Mouse (Mus musculus) embryonic facial prominence, embryonic 14.5 days (tissue): Measurements from ENCODE around the gene Lonrf2. TPM values are rescaled to one million over a fixed set of nuclear protein-coding genes. Genes with fewer than 3 reads are reported as not detected.

ENCODE experiments used
- ATAC-seq: fragments of 200-750 bp; cut with Nextera tagmentation; 2 replicates; pipeline ENCODE4 v1.8.0; 2017; ENCODE audit warnings: low read depth, moderate number of reproducible peaks, moderate TSS enrichment
- DNase-seq: peaks from one replicate; pipeline ENCODE4 v3.0.0-alpha.2; 2015; ENCODE audit warnings: low spot score
- H3K27ac ChIP-seq: fragments of 300-500 bp; sonication (generic); replicated peaks from 2 replicates; pipeline ENCODE4 v1.5.1; 2014; ENCODE audit warnings: low read depth, mild to moderate bottlenecking, low read length, moderate library complexity
- H3K27me3 ChIP-seq: fragments of 300-500 bp; sonication (generic); replicated peaks from 2 replicates; pipeline ENCODE4 v1.6.1; 2014; ENCODE audit warnings: low read length; ENCODE audit not compliant: control insufficient read depth, insufficient read depth
- H3K36me3 ChIP-seq: fragments of 300-500 bp; sonication (generic); 2 replicates; pipeline ENCODE4 v1.6.1; 2014; ENCODE audit warnings: low read length, mixed read lengths; ENCODE audit not compliant: control insufficient read depth, insufficient read depth
- H3K4me1 ChIP-seq: fragments of 300-500 bp; sonication (generic); 2 replicates; pipeline ENCODE4 v1.6.1; 2014; ENCODE audit warnings: antibody characterized with exemption, low read length; ENCODE audit not compliant: control insufficient read depth, insufficient read depth
- H3K4me2 ChIP-seq: fragments of 300-500 bp; sonication (generic); 2 replicates; pipeline ENCODE4 v1.6.1; 2014; ENCODE audit warnings: low read depth, mild to moderate bottlenecking, low read length, moderate library complexity, mixed read lengths
- H3K4me3 ChIP-seq: fragments of 300-500 bp; sonication (generic); 2 replicates; pipeline ENCODE4 v1.5.1; 2014; ENCODE audit warnings: low read depth, mild to moderate bottlenecking, low read length
- H3K9ac ChIP-seq: fragments of 300-500 bp; sonication (generic); 2 replicates; pipeline ENCODE4 v1.6.1; 2014; ENCODE audit warnings: low read depth, mild to moderate bottlenecking, low read length, moderate library complexity, mixed read lengths
- H3K9me3 ChIP-seq: fragments of 300-500 bp; sonication (generic); 2 replicates; pipeline ENCODE4 v1.6.1; 2016; ENCODE audit warnings: low read length; ENCODE audit not compliant: control insufficient read depth
- WGBS: fragments of 180-500 bp; shearing (Covaris S2); extraction: QIAGEN DNeasy Blood & Tissue Kit; methylation state at CpG from one replicate; pipeline ENCODE4 v1.1.7; 2014; 5-methylcytosine and 5-hydroxymethylcytosine counted together
- polyA plus RNA-seq: library from polyadenylated mRNA; unstranded; fragments of >200 nt; fragmentation: Nextera tagmentation; extraction: Ambion mirVana; gene quantifications from 2 replicates; pipeline ENCODE4 v1.2.1, GENCODE M21; 2014

The Lonrf2 gene
- polyA plus RNA-seq, 1 experiment from 2014 or later = 3.1 TPM

- H3K27ac ChIP-seq = no peak overlapping the region; the same call in 1 of the 2 replicates
- H3K4me2 ChIP-seq = no peak overlapping the region
- peak; percentile 48 for DNase-seq
- H3K9me3 ChIP-seq = no peaks in the 10 kb centered on the region
- no peaks in the 10 kb centered on the region for H3K36me3 ChIP-seq
- no peak overlapping the region for H3K4me3 ChIP-seq
- H3K4me1 ChIP-seq = peaks cover 20% of the 10 kb centered on the region
- no peak overlapping the region for H3K9ac ChIP-seq
- no peak for ATAC-seq
- H3K27me3 ChIP-seq = no peaks in the 10 kb centered on the region
- 37% methylated on average over 5 of the region's 5 CpGs for WGBS
Observed at GRCm38 (mm10) chr1:38757791-38758403, 78.6 kb downstream of the Lonrf2 start.

DNA sequence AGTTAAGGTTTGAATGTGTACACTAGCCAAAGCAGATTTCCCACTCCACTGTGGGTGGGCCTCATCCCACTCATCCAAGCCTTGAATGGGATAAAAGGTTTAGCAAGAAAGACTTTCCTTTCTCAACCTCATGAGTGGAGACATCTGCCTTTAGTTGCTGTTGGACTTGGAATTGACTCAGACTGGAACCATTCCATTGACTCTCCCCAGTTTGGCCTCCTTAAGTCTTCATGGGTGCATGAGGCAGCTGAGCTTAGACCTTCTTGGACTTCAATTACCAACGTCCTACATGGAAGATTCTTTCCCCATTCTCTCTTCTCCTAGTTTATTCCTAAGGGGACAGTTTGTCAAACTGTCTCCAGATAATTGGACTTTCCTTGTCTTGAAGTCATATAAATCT lies 92.6 kb downstream of the Lonrf2 start:
- WGBS = 63% methylated on average over 1 of the region's 1 CpGs
- H3K4me2 ChIP-seq = no peak overlapping the region
- DNase-seq = no peak
- H3K27me3 ChIP-seq = no peaks in the 10 kb centered on the region
- H3K9me3 ChIP-seq = no peaks in the 10 kb centered on the region
- no peak overlapping the region for H3K27ac ChIP-seq
- no peak overlapping the region for H3K4me3 ChIP-seq
- no peak for ATAC-seq
- H3K36me3 ChIP-seq = no peaks in the 10 kb centered on the region
- no peak overlapping the region for H3K9ac ChIP-seq
- H3K4me1 ChIP-seq = no peaks in the 10 kb centered on the region

Other genes starting within 250 kb of the Lonrf2 start
- 13.8 and 15.8 TPM in 2 replicates for gene Aff3, start 171.8 kb downstream of the Lonrf2 start, polyA plus RNA-seq
- 8.1 and 8.4 TPM in 2 replicates for gene Chst10, start 61.5 kb upstream of the Lonrf2 start, polyA plus RNA-seq
- gene Nms, start 102.4 kb upstream of the Lonrf2 start, polyA plus RNA-seq = not detected in 2 replicates
- gene Pdcl3, start 148.9 kb upstream of the Lonrf2 start, polyA plus RNA-seq = 147 and 149 TPM in 2 replicates